Mouse (Mus musculus): ENCODE data around the gene Enpp5. TPM values are rescaled to one million over a fixed set of nuclear protein-coding genes. Genes with fewer than 3 reads are reported as not detected.

Gene Enpp5
- polyA plus RNA-seq, 1 experiment: 98.4 TPM

DNA sequence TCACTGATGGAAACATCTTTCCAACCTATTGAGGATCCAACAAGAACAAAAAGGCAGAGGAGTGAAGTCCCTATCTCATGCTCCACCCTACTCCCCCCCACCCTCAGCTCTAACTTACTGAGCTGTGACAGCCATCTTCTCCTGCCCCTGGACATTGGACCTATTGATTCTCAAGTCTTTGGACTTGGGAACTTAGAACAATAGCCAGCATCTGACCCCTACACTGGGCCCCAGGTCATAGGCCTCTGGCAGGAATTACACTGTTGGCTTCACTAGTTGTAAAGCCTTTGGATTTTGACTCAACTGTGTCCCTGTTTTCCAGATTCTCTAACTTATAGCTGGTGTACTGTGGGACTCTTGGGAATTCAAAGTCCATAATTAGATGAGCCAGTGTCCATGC is 6.9 kb upstream of the Enpp5 start:
- Histone ChIP-seq H3K27me3 (replicated peaks; ENCODE audit: control insufficient read depth, insufficient read depth, low read length) (no peaks in the 10 kb centered on the region), H3K27ac (ENCODE audit: insufficient read depth, low read depth, low read length) (no peak overlapping the region), H3K4me3 (ENCODE audit: insufficient read depth, low read depth, low read length) (no peak overlapping the region), H3K4me1 (ENCODE audit: control insufficient read depth, insufficient read depth, low read length) (no peaks in the 10 kb centered on the region), H3K36me3 (ENCODE audit: control insufficient read depth, insufficient read depth, low read length) (no peaks in the 10 kb centered on the region)
- TF ChIP-seq POLR2A (IDR thresholded peaks at IDR 0.05; ENCODE audit: low read depth, low read length) (no peak), CTCF (conservative IDR thresholded peaks at IDR 0.05; ENCODE audit: insufficient read depth, insufficient read length, low read depth, low read length) (no peak)
- no peak for DNase-seq

DNA sequence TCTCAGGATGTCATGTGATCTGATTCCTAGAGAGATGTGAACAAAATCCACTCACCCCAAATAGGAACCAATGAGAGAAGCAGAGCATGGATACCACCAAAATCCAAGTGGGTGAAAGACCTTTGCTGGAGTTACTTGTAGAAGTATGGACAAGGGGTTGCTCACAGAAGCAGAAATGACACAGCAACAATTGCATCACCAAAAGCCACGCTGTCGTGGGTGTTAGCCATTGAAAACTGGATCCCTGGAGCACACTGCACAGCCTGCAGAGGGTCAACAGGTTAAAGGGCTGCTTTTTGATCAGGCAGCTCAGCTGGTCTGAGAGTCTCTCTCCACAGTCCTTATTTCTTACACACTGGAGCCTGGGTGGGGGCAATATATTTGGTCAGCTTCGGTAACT is 3.0 kb upstream of the Enpp5 start:
- no peak for TF ChIP-seq POLR2A (IDR thresholded peaks at IDR 0.05; ENCODE audit: low read depth, low read length)
- no peak for TF ChIP-seq CTCF (conservative IDR thresholded peaks at IDR 0.05; ENCODE audit: insufficient read depth, insufficient read length, low read depth, low read length)
- Histone ChIP-seq H3K36me3 (ENCODE audit: control insufficient read depth, insufficient read depth, low read length) (no peaks in the 10 kb centered on the region), H3K4me3 (ENCODE audit: insufficient read depth, low read depth, low read length) (no peak overlapping the region), H3K27ac (ENCODE audit: insufficient read depth, low read depth, low read length) (no peak overlapping the region), H3K27me3 (replicated peaks; ENCODE audit: control insufficient read depth, insufficient read depth, low read length) (no peaks in the 10 kb centered on the region), H3K4me1 (ENCODE audit: control insufficient read depth, insufficient read depth, low read length) (peaks cover 11% of the 10 kb centered on the region; the same call in 1 of the 2 replicates)
- no peak for DNase-seq
- 79% methylated on average over 3 of the region's 3 CpGs for WGBS

DNA sequence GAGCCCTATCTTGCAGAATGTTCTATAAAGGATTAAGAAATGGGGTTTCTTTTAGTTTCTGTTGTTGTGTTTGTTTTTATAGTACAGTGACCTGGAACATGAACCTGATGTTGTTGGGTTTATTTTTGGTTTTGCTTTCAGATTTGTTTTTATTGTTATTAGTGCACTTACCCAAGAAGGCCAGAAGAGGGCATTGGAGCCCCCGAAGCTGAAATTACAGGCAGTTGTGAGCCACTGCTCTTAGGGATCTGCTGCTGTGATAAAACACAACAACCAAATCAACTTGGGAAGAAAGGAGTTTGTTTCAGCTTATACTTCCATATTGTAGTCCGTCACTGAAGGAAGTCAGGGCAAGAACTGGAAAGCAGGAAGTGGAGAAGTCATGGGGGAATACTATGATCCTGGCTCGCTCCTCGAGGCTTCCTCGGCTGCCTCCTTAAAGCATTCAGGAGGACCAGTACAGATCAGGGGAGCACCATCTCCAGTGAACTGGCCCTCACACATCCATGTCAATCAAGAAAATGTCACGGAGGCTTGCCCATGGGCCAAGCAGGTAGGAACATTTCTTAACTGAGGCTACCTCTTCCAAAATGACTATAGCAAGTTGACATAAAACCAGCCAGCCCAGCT is 2.4 kb upstream of the Enpp5 start:
- Histone ChIP-seq H3K4me3 (ENCODE audit: insufficient read depth, low read depth, low read length) (no peak overlapping the region), H3K4me1 (ENCODE audit: control insufficient read depth, insufficient read depth, low read length) (peaks cover 11% of the 10 kb centered on the region; the same call in 1 of the 2 replicates), H3K36me3 (ENCODE audit: control insufficient read depth, insufficient read depth, low read length) (no peaks in the 10 kb centered on the region), H3K27me3 (replicated peaks; ENCODE audit: control insufficient read depth, insufficient read depth, low read length) (no peaks in the 10 kb centered on the region), H3K27ac (ENCODE audit: insufficient read depth, low read depth, low read length) (no peak overlapping the region)
- DNase-seq: peak; percentile 71
- TF ChIP-seq CTCF (conservative IDR thresholded peaks at IDR 0.05; ENCODE audit: insufficient read depth, insufficient read length, low read depth, low read length) (peak; percentile 69), POLR2A (IDR thresholded peaks at IDR 0.05; ENCODE audit: low read depth, low read length) (no peak)
- 38% methylated on average over 6 of the region's 6 CpGs for WGBS

DNA sequence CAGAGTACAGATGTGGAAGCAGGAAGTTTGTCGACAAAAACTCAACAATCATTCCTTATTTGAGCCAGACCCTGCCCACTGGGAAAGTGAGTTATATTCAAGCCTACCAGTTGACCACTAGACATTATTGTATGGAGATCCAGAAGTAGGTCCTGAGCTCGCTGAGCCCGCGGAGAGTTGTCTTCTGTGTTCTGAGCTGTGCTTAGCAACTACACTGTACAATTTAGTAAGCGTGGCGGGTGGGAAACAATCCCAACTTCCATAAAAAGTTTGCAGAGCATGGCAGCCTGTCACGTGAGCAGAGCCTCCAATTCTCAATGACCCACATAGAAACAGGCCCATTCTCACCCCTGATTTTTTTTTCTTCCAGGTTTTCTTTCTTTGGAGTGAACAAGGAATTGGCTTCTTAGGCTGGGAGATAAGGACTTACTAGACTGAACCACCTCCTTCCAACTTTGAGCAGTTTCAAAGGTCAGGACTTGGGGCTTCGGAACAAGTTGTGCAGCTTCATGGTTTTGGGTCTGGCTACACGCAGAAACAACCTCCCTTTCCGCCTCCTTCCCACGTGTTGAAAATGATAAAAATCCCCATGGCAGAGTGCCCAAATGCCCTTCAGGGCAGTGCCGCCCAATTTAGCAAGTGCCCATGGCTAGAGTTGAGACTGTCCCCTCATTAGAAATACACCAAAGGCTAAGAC is 1.3 kb upstream of the Enpp5 start:
- DNase-seq: peak; percentile 14
- Histone ChIP-seq H3K27me3 (replicated peaks; ENCODE audit: control insufficient read depth, insufficient read depth, low read length) (no peaks in the 10 kb centered on the region), H3K36me3 (ENCODE audit: control insufficient read depth, insufficient read depth, low read length) (no peaks in the 10 kb centered on the region), H3K4me3 (ENCODE audit: insufficient read depth, low read depth, low read length) (no peak overlapping the region), H3K27ac (ENCODE audit: insufficient read depth, low read depth, low read length) (no peak overlapping the region), H3K4me1 (ENCODE audit: control insufficient read depth, insufficient read depth, low read length) (peaks cover 11% of the 10 kb centered on the region; the same call in 1 of the 2 replicates)
- WGBS: 63% methylated on average over 12 of the region's 12 CpGs
- TF ChIP-seq CTCF (conservative IDR thresholded peaks at IDR 0.05; ENCODE audit: insufficient read depth, insufficient read length, low read depth, low read length): no peak
- no peak for TF ChIP-seq POLR2A (IDR thresholded peaks at IDR 0.05; ENCODE audit: low read depth, low read length)

DNA sequence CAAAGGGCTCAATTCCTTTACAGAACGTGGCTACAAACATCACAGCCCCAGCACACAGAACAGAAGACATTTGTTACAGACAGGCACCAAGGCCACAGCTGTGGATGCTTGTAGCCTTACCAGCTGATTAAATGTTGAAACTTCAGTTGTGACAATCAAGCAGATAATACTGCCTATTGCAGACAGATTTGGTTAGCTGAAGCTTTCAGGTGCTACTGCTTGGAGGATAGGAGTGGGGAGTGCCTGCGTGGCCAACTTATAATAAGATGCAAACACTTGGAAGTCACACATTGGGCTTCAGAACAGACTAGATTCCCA is 811 bp upstream of the Enpp5 start:
- no peak overlapping the region for H3K4me3 ChIP-seq (ENCODE audit: insufficient read depth, low read depth, low read length)
- no peak for TF ChIP-seq POLR2A (IDR thresholded peaks at IDR 0.05; ENCODE audit: low read depth, low read length)
- TF ChIP-seq CTCF (conservative IDR thresholded peaks at IDR 0.05; ENCODE audit: insufficient read depth, insufficient read length, low read depth, low read length): no peak
- H3K27ac ChIP-seq (ENCODE audit: insufficient read depth, low read depth, low read length): no peak overlapping the region
- no peak for DNase-seq
- H3K4me1 ChIP-seq (ENCODE audit: control insufficient read depth, insufficient read depth, low read length): peaks cover 11% of the 10 kb centered on the region; the same call in 1 of the 2 replicates
- no peaks in the 10 kb centered on the region for H3K27me3 ChIP-seq (replicated peaks; ENCODE audit: control insufficient read depth, insufficient read depth, low read length)
- no peaks in the 10 kb centered on the region for H3K36me3 ChIP-seq (ENCODE audit: control insufficient read depth, insufficient read depth, low read length)
- WGBS: 55% methylated on average over 2 of the region's 2 CpGs

DNA sequence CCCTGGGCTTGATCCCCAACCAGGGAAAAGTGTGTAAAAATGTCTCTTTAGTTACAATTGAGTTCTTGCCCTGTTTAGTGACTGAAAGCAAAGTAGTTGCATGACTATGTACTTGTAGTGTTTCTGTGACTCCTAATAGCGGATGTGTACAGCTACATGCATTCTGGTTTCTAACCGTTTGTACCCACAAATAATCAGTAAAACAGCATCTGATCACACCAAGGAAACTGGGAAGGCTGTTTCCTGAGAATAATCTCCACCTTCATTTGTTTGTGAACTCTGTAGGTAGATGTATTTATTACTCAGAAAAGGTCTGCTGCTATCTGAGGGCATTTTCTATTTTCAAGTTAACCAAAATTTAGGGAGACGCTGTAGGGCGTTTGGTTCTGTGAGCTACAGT is 4.5 kb downstream of the Enpp5 start:
- 79% methylated on average over 4 of the region's 4 CpGs for WGBS
- Histone ChIP-seq H3K36me3 (ENCODE audit: control insufficient read depth, insufficient read depth, low read length) (no peaks in the 10 kb centered on the region; the same call in 1 of the 2 replicates), H3K4me1 (ENCODE audit: control insufficient read depth, insufficient read depth, low read length) (peaks cover 3% of the 10 kb centered on the region; the same call in 1 of the 2 replicates), H3K27ac (ENCODE audit: insufficient read depth, low read depth, low read length) (no peak overlapping the region), H3K4me3 (ENCODE audit: insufficient read depth, low read depth, low read length) (no peak overlapping the region), H3K27me3 (replicated peaks; ENCODE audit: control insufficient read depth, insufficient read depth, low read length) (no peaks in the 10 kb centered on the region)
- TF ChIP-seq CTCF (conservative IDR thresholded peaks at IDR 0.05; ENCODE audit: insufficient read depth, insufficient read length, low read depth, low read length) (no peak), POLR2A (IDR thresholded peaks at IDR 0.05; ENCODE audit: low read depth, low read length) (no peak)
- no peak for DNase-seq

DNA sequence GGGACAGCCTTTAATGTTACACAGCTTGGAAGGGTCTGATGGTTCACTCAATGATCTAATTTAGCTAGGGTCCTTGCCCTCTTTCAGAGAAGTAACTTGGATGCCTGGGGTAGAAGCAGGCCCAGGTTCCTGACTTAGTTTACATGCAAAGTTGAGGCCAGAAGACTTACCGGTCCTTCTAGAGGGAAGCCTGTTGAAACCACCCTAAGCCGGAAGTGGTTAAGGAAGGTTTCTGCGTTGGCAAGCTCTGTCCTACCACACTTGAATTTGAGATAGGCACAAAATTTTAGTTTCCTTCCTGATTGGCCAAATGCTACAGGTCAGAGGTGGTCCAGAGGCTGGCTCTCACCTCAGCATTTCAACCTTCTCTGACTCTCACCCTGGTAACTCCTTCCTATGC is 9.6 kb downstream of the Enpp5 start:
- WGBS: 90% methylated on average over 3 of the region's 3 CpGs
- no peak overlapping the region for H3K4me3 ChIP-seq (ENCODE audit: insufficient read depth, low read depth, low read length)
- no peaks in the 10 kb centered on the region for H3K4me1 ChIP-seq (ENCODE audit: control insufficient read depth, insufficient read depth, low read length)
- no peaks in the 10 kb centered on the region for H3K27me3 ChIP-seq (replicated peaks; ENCODE audit: control insufficient read depth, insufficient read depth, low read length)
- H3K36me3 ChIP-seq (ENCODE audit: control insufficient read depth, insufficient read depth, low read length): no peaks in the 10 kb centered on the region; the same call in 1 of the 2 replicates
- DNase-seq: no peak
- H3K27ac ChIP-seq (ENCODE audit: insufficient read depth, low read depth, low read length): no peak overlapping the region
- TF ChIP-seq POLR2A (IDR thresholded peaks at IDR 0.05; ENCODE audit: low read depth, low read length) (no peak), CTCF (conservative IDR thresholded peaks at IDR 0.05; ENCODE audit: insufficient read depth, insufficient read length, low read depth, low read length) (no peak)

Measured in kidney, adult 2 months (tissue).